Mouse (Mus musculus) hindbrain, embryonic 10.5 days (tissue): ENCODE data around the gene Tas2r114. TPM values are rescaled to one million over a fixed set of nuclear protein-coding genes. Genes with fewer than 3 reads are reported as not detected.

ENCODE experiments used
- DNase-seq: peaks from one replicate; pipeline ENCODE4 v3.0.0-alpha.2; 2017; ENCODE audit warnings: low spot score
- H3K27ac ChIP-seq: fragments of 300-500 bp; sonication (generic); 2 replicates; pipeline ENCODE4 v1.5.1; 2016; ENCODE audit warnings: mild to moderate bottlenecking, moderate library complexity
- H3K27me3 ChIP-seq: fragments of 300-500 bp; sonication (generic); 2 replicates; pipeline ENCODE4 v1.6.1; 2016; ENCODE audit warnings: mild to moderate bottlenecking; ENCODE audit not compliant: poor library complexity, insufficient read depth, severe bottlenecking
- H3K36me3 ChIP-seq: fragments of 300-500 bp; sonication (generic); 2 replicates; pipeline ENCODE4 v1.6.1; 2016; ENCODE audit warnings: mild to moderate bottlenecking, moderate library complexity
- H3K4me1 ChIP-seq: fragments of 300-500 bp; sonication (generic); replicated peaks from 2 replicates; pipeline ENCODE4 v1.6.1; 2016; ENCODE audit warnings: mild to moderate bottlenecking
- H3K4me3 ChIP-seq: fragments of 300-500 bp; sonication (generic); 2 replicates; pipeline ENCODE4 v1.5.1; 2016; ENCODE audit warnings: mild to moderate bottlenecking, moderate library complexity
- H3K9me3 ChIP-seq: fragments of 300-500 bp; sonication (generic); 2 replicates; pipeline ENCODE4 v1.6.1; 2016; ENCODE audit warnings: mild to moderate bottlenecking, moderate library complexity
- WGBS: fragments of 180-500 bp; shearing (Covaris S2); methylation state at CpG from one replicate; pipeline ENCODE4 v1.1.7; 2016; 5-methylcytosine and 5-hydroxymethylcytosine counted together
- polyA plus RNA-seq: library from polyadenylated mRNA; unstranded; fragments of >200 nt; fragmentation: Nextera tagmentation; extraction: Ambion mirVana; gene quantifications from 2 replicates; pipeline ENCODE4 v1.2.1, GENCODE M21; 2016

The Tas2r114 gene
- polyA plus RNA-seq = not detected in 2 replicates

DNA sequence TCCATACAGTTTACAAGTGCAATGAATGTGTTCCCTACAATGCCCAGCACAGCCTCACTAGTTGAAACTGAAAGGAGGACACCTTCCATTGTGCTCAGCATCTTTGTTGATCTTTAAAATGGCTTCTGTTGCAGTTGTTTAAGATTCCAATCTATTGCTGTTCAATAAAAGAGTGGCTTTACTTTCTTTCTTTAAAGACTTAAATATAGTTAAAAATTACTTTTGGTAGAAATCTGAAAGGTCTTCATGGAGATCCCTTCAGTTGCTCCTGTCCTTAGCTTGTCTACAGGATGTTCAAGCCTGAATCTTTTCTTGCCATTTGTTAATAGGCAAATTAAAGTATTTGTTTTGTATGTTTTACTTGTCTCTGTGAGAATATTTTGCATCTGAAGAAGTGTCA, at the start of gene Tas2r114:
Gene Tas2r114 (minus strand): TSS at position 101 of the 400 bp plus-strand sequence.
- Histone ChIP-seq H3K4me1 (no peaks in the 10 kb centered on the region), H3K27ac (no peak within 1 kb of the TSS), H3K36me3 (no peaks in the 10 kb centered on the region), H3K9me3 (peaks cover 14% of the 10 kb centered on the region; the same call in 1 of the 2 replicates), H3K4me3 (no peak within 1 kb of the TSS), H3K27me3 (no peaks in the 10 kb centered on the region)
- no peak for DNase-seq

DNA sequence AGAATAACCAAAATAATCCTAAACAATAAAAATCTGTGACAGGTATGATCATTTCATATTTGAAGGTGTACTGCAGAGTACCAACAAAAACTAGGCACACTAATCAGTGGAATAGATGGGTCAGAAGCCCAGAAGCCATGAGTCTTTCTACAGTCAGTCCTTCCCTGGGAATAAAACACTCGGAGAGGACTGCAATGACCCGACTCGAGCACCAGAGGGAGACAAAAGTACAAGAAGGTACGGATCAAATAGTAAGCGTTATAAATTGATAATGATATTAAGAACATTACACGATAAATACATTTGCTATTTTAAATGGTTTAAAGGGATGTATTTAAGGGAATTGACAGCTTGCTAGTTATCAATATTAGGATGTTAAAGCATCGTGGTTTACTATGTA, 22.9 kb upstream of the Tas2r114 start:
- Histone ChIP-seq H3K4me1 (no peaks in the 10 kb centered on the region), H3K27me3 (no peaks in the 10 kb centered on the region), H3K36me3 (no peaks in the 10 kb centered on the region), H3K9me3 (peaks cover 16% of the 10 kb centered on the region), H3K27ac (no peak overlapping the region), H3K4me3 (no peak overlapping the region)
- DNase-seq = no peak
- 47% methylated on average over 7 of the region's 7 CpGs for WGBS

DNA sequence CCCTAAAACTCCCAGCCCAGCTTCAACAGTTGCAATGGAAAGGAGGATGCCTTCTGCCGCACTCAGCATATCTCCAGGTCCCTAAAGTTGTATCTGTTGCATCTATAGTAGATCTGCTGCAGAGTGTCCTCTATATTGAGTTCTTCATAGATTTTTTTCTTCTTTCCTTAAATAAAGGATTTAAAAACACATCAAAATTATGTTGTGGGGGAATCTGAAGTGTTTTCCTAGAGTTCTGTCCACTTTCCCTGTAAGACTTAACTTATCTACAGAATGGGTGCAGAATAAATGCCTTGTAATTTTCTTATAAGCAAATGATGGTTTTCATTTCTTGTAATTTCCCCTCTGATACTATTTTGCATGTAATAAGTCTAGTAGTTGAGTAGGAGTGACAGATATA, 2.5 kb downstream of the Tas2r114 start, which contains the start of gene Tas2r105:
Gene Tas2r105 (minus strand): TSS at position 101 of the 400 bp plus-strand sequence.
- Histone ChIP-seq H3K9me3 (0 out of 2 replicates have a peak, but pooled peaks cover 7% of the 10 kb centered on the region), H3K4me3 (no peak within 1 kb of the TSS), H3K27ac (no peak within 1 kb of the TSS), H3K4me1 (no peaks in the 10 kb centered on the region), H3K36me3 (no peaks in the 10 kb centered on the region), H3K27me3 (no peaks in the 10 kb centered on the region)
- 78% methylated on average over 1 of the region's 1 CpGs for WGBS
- DNase-seq = no peak

DNA sequence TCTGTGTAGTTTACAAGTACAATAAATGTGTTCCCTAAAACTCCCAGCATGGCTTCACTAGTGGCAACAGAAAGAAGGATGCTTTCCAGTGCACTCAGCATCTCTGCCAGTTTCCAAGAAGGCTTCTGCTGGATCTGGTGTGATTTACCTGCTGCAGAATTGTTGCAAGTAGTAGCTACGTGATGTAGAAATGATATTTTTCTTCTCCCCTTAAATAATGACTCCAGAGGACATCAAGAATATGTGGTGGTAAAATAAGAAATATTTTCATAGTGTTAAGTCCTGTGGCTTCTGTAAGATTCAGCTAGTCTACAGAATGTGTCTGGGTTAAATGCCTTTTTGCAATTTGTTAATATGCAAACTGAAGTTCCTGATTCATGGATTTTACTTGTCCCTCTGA, 4.2 kb downstream of the Tas2r114 start, which contains the start of gene Tas2r104:
Gene Tas2r104 (minus strand): TSS at position 101 of the 400 bp plus-strand sequence.
- no peaks in the 10 kb centered on the region for H3K4me1 ChIP-seq
- 88% methylated on average over 1 of the region's 1 CpGs for WGBS
- no peak for DNase-seq
- H3K27ac ChIP-seq = no peak within 1 kb of the TSS
- H3K9me3 ChIP-seq = no peaks in the 10 kb centered on the region
- H3K36me3 ChIP-seq = no peaks in the 10 kb centered on the region
- no peak within 1 kb of the TSS for H3K4me3 ChIP-seq
- no peaks in the 10 kb centered on the region for H3K27me3 ChIP-seq

DNA sequence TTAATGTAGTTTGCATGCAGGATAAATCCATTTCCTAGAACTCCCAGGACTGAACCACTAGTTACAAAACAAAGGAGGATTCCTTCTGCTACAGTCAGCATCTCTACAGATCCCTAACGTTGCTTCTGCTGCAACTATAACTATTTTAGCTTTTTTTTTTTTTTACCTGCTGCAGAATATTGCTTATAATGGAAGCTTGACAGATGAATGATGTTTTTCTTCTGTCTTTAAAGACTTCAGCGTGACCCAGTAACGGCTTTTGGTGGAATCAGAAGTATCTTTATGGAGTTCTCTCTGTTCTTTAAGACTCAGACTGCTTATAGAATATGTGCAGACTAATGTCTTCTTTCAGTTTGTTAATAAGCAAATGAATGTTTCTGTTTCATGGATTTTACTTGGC, 11.1 kb downstream of the Tas2r114 start, which contains the start of gene Tas2r106:
Gene Tas2r106 (minus strand): TSS at position 101 of the 400 bp plus-strand sequence.
- Histone ChIP-seq H3K4me3 (no peak within 1 kb of the TSS), H3K27ac (no peak within 1 kb of the TSS), H3K4me1 (no peaks in the 10 kb centered on the region), H3K9me3 (0 out of 2 replicates have a peak, but pooled peaks cover 8% of the 10 kb centered on the region), H3K36me3 (no peaks in the 10 kb centered on the region), H3K27me3 (no peaks in the 10 kb centered on the region)
- 77% methylated on average over 3 of the region's 3 CpGs for WGBS
- DNase-seq = no peak

DNA sequence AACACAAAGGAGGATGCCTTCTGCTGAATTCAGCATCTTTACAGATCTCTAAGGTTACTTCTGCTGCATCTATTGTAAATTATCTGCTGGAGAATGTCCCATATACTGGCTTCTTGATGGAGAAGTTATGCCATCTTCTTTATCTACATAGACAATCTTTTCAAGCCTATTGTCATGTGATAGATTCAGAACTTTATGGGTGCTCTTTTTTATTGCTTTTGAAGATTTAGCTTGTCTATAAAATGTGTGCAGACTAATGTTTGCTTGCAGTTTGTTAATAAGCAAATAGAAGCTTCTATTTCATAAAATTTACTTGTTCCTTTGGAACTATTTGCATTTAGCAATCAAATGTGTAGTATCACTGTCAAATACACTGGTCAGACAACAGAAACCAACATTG, 29.8 kb downstream of the Tas2r114 start, which contains the start of gene Tas2r107:
Gene Tas2r107 (minus strand): TSS at position 101 of the 400 bp plus-strand sequence.
- H3K36me3 ChIP-seq = no peaks in the 10 kb centered on the region
- H3K4me1 ChIP-seq = no peaks in the 10 kb centered on the region
- H3K27me3 ChIP-seq = no peaks in the 10 kb centered on the region
- H3K9me3 ChIP-seq = peaks cover 11% of the 10 kb centered on the region; the same call in 1 of the 2 replicates
- no peak within 1 kb of the TSS for H3K4me3 ChIP-seq
- no peak for DNase-seq
- H3K27ac ChIP-seq = no peak within 1 kb of the TSS

Other genes starting within 250 kb of the Tas2r114 start
- gene 5430401F13Rik, start 203.7 kb downstream of the Tas2r114 start, polyA plus RNA-seq = not detected in 2 replicates
- gene Gm6619, start 203.7 kb downstream of the Tas2r114 start, polyA plus RNA-seq = not detected in 2 replicates
- not detected in 2 replicates for gene Tas2r130, start 59.2 kb downstream of the Tas2r114 start, polyA plus RNA-seq
- gene Tas2r107, start 29.9 kb downstream of the Tas2r114 start, polyA plus RNA-seq = not detected in 2 replicates
- gene Tas2r106, start 11.2 kb downstream of the Tas2r114 start, polyA plus RNA-seq = not detected in 2 replicates
- gene Tas2r104, start 4.3 kb downstream of the Tas2r114 start, polyA plus RNA-seq = not detected in 2 replicates
- not detected in 2 replicates for gene Tas2r105, start 2.6 kb downstream of the Tas2r114 start, polyA plus RNA-seq